Mouse (Mus musculus) myocyte (in vitro differentiated cells): ENCODE data around the gene Mical3.

Experiments used
- CEBPB ChIP-seq: IDR thresholded peaks from 2 replicates; pipeline ENCODE4 v1.6.1; 2011; ENCODE audit warnings: mild to moderate bottlenecking, moderate library complexity; ENCODE audit not compliant: poor library complexity, insufficient read depth, severe bottlenecking
- MAX ChIP-seq: IDR thresholded peaks from one replicate; pipeline ENCODE4 v1.6.1; 2011; ENCODE audit warnings: low read depth, mild to moderate bottlenecking, control low read depth
- POLR2A ChIP-seq: IDR thresholded peaks from one replicate; pipeline ENCODE4 v1.6.1; 2011; ENCODE audit warnings: low read depth, mild to moderate bottlenecking, control low read depth, moderate library complexity; ENCODE audit not compliant: insufficient read length
- POLR2AphosphoS2 ChIP-seq: IDR thresholded peaks from one replicate; pipeline ENCODE4 v1.6.1; 2011; ENCODE audit warnings: low read depth, control low read depth; ENCODE audit not compliant: insufficient read length
- TCF12 ChIP-seq: IDR thresholded peaks from one replicate; pipeline ENCODE4 v1.6.1; 2011; ENCODE audit warnings: mild to moderate bottlenecking, control low read depth; ENCODE audit not compliant: poor library complexity, insufficient read depth, severe bottlenecking
- TCF3 ChIP-seq: IDR thresholded peaks from one replicate; pipeline ENCODE4 v1.6.1; 2011; ENCODE audit warnings: low read depth, control low read depth; ENCODE audit not compliant: insufficient read length
- USF1 ChIP-seq: IDR thresholded peaks from one replicate; pipeline ENCODE4 v1.6.1; 2011; ENCODE audit warnings: low read depth, mild to moderate bottlenecking, control low read depth, moderate library complexity

GRCm38 (mm10) chr6:120939783-120940182 is 191.0 kb downstream of the Mical3 start:
- TF ChIP-seq POLR2A (no peak), TCF12 (no peak), MAX (no peak), TCF3 (no peak), POLR2AphosphoS2 (no peak), USF1 (no peak), CEBPB (no peak)
